Mouse (Mus musculus) limb, embryonic 12.5 days (tissue): ENCODE measurements around the gene Zcchc3. TPM values are rescaled to one million over a fixed set of nuclear protein-coding genes. Genes with fewer than 3 reads are reported as not detected.

Source experiments
- ATAC-seq: fragments of 200-750 bp; cut with Nextera tagmentation; 2 replicates; pipeline ENCODE4 v1.8.0; 2017; ENCODE audit warnings: low read depth, moderate TSS enrichment; ENCODE audit not compliant: insufficient number of reproducible peaks, insufficient read depth, low FRiP score, low TSS enrichment
- H3K27ac ChIP-seq: fragments of 300-500 bp; sonication (generic); 2 replicates; pipeline ENCODE4 v1.5.1; 2016; ENCODE audit warnings: mild to moderate bottlenecking, moderate library complexity
- H3K27me3 ChIP-seq: fragments of 300-500 bp; sonication (generic); 2 replicates; pipeline ENCODE4 v1.6.1; 2016; ENCODE audit warnings: mild to moderate bottlenecking, moderate library complexity
- H3K36me3 ChIP-seq: fragments of 300-500 bp; sonication (generic); 2 replicates; pipeline ENCODE4 v1.6.1; 2016; ENCODE audit warnings: mild to moderate bottlenecking, moderate library complexity
- H3K4me1 ChIP-seq: fragments of 300-500 bp; sonication (generic); replicated peaks from 2 replicates; pipeline ENCODE4 v1.6.1; 2016
- H3K4me2 ChIP-seq: fragments of 300-500 bp; sonication (generic); 2 replicates; pipeline ENCODE4 v1.6.1; 2016; ENCODE audit warnings: mild to moderate bottlenecking, moderate library complexity
- H3K4me3 ChIP-seq: fragments of 300-500 bp; sonication (generic); replicated peaks from 2 replicates; pipeline ENCODE4 v1.5.1; 2016; ENCODE audit warnings: mild to moderate bottlenecking
- H3K9ac ChIP-seq: fragments of 300-500 bp; sonication (generic); replicated peaks from 2 replicates; pipeline ENCODE4 v1.6.1; 2016; ENCODE audit warnings: mild to moderate bottlenecking, moderate library complexity
- H3K9me3 ChIP-seq: fragments of 300-500 bp; sonication (generic); 2 replicates; pipeline ENCODE4 v1.6.1; 2016; ENCODE audit warnings: mild to moderate bottlenecking, moderate library complexity
- WGBS: fragments of 180-500 bp; shearing (Covaris S2); methylation state at CpG from one replicate; pipeline ENCODE4 v1.1.7; 2016; 5-methylcytosine and 5-hydroxymethylcytosine counted together
- polyA plus RNA-seq: library from polyadenylated mRNA; unstranded; fragments of >200 nt; fragmentation: Nextera tagmentation; extraction: Ambion mirVana; gene quantifications from 2 replicates; pipeline ENCODE4 v1.2.1, GENCODE M21; 2016

Gene Zcchc3
- polyA plus RNA-seq, 1 experiment from 2014 or later = 76.6 TPM

GRCm38 (mm10) chr2:152406126-152406525 lies 8.7 kb downstream of the Zcchc3 start:
- H3K27ac ChIP-seq = peak overlapping the region; percentile 64
- H3K27me3 ChIP-seq = no peaks in the 10 kb centered on the region
- 0 out of 2 replicates have a peak overlapping the region, but pooled peaks have one; percentile 23 for H3K9ac ChIP-seq
- H3K4me3 ChIP-seq = peak overlapping the region; percentile 34
- peak overlapping the region; percentile 62 for H3K4me2 ChIP-seq
- 0% methylated on average over 19 of the region's 19 CpGs for WGBS
- peak; percentile 88 for ATAC-seq
- peaks cover 33% of the 10 kb centered on the region for H3K4me1 ChIP-seq
- no peaks in the 10 kb centered on the region for H3K36me3 ChIP-seq
- H3K9me3 ChIP-seq = no peaks in the 10 kb centered on the region

- peak overlapping the region; percentile 96 for H3K4me2 ChIP-seq
- H3K4me3 ChIP-seq = peak overlapping the region; percentile 96
- peak overlapping the region; percentile 62 for H3K9ac ChIP-seq
- H3K36me3 ChIP-seq = peaks cover 10% of the 10 kb centered on the region
- no peak for ATAC-seq
- H3K4me1 ChIP-seq = peaks cover 27% of the 10 kb centered on the region
- H3K9me3 ChIP-seq = no peaks in the 10 kb centered on the region
- peak overlapping the region; percentile 99 for H3K27ac ChIP-seq
- WGBS = 1% methylated on average over 13 of the region's 13 CpGs
- no peaks in the 10 kb centered on the region for H3K27me3 ChIP-seq
These were observed 15.7 kb downstream of the Zcchc3 start for GRCm38 (mm10) chr2:152399122-152399542.

GRCm38 (mm10) chr2:152398691-152399090 lies 16.1 kb downstream of the Zcchc3 start:
- Histone ChIP-seq H3K36me3 (peaks cover 14% of the 10 kb centered on the region), H3K9me3 (no peaks in the 10 kb centered on the region), H3K9ac (peak overlapping the region; percentile 98), H3K4me2 (peak overlapping the region; percentile 96), H3K27ac (peak overlapping the region; percentile 99), H3K4me3 (peak overlapping the region; percentile 96), H3K4me1 (peaks cover 32% of the 10 kb centered on the region), H3K27me3 (no peaks in the 10 kb centered on the region)
- ATAC-seq = peak; percentile 82
- WGBS = under 1% methylated on average over 38 of the region's 38 CpGs

GRCm38 (mm10) chr2:152397680-152398435 lies 17.0 kb downstream of the Zcchc3 start, which contains the start of gene Sox12:
TSS of gene Sox12 (minus strand) at chr2:152398063.
- no peaks in the 10 kb centered on the region for H3K27me3 ChIP-seq
- WGBS = under 1% methylated on average over 69 of the region's 104 CpGs
- H3K27ac ChIP-seq = peak within 1 kb of the TSS; percentile 99
- H3K9me3 ChIP-seq = no peaks in the 10 kb centered on the region
- peak within 1 kb of the TSS; percentile 98 for H3K9ac ChIP-seq
- peak within 1 kb of the TSS; percentile 96 for H3K4me3 ChIP-seq
- ATAC-seq = peak; percentile 54
- H3K4me2 ChIP-seq = peak within 1 kb of the TSS; percentile 96
- H3K36me3 ChIP-seq = peaks cover 21% of the 10 kb centered on the region
- peaks cover 38% of the 10 kb centered on the region for H3K4me1 ChIP-seq

- ATAC-seq = no peak
- Histone ChIP-seq H3K9ac (peak overlapping the region; percentile 98), H3K27ac (peak overlapping the region; percentile 99), H3K4me1 (peaks cover 38% of the 10 kb centered on the region), H3K27me3 (no peaks in the 10 kb centered on the region), H3K9me3 (no peaks in the 10 kb centered on the region), H3K4me3 (peak overlapping the region; percentile 96), H3K4me2 (peak overlapping the region; percentile 96), H3K36me3 (peaks cover 21% of the 10 kb centered on the region)
- WGBS = under 1% methylated on average over 68 of the region's 77 CpGs
These were observed 17.7 kb downstream of the Zcchc3 start for GRCm38 (mm10) chr2:152397004-152397589.

GRCm38 (mm10) chr2:152396110-152397003 lies 18.5 kb downstream of the Zcchc3 start:
- WGBS = under 1% methylated on average over 43 of the region's 46 CpGs
- Histone ChIP-seq H3K4me2 (peak overlapping the region; percentile 96), H3K4me1 (peaks cover 38% of the 10 kb centered on the region)

GRCm38 (mm10) chr2:152395271-152395920 lies 19.4 kb downstream of the Zcchc3 start:
- Histone ChIP-seq H3K9me3 (no peaks in the 10 kb centered on the region), H3K4me3 (peak overlapping the region; percentile 96), H3K36me3 (peaks cover 21% of the 10 kb centered on the region), H3K27ac (peak overlapping the region; percentile 99; the same call in 1 of the 2 replicates), H3K4me2 (peak overlapping the region; percentile 96), H3K27me3 (no peaks in the 10 kb centered on the region), H3K9ac (peak overlapping the region; percentile 98), H3K4me1 (peaks cover 36% of the 10 kb centered on the region)
- WGBS = 18% methylated on average over 13 of the region's 13 CpGs
- no peak for ATAC-seq

More at GRCm38 (mm10) chr2:152396110-152397003, 18.5 kb downstream of the Zcchc3 start:
- ATAC-seq = peak; percentile 58
- Histone ChIP-seq H3K9ac (peak overlapping the region; percentile 98), H3K4me3 (peak overlapping the region; percentile 96), H3K36me3 (peaks cover 21% of the 10 kb centered on the region), H3K27me3 (no peaks in the 10 kb centered on the region), H3K27ac (peak overlapping the region; percentile 99), H3K9me3 (no peaks in the 10 kb centered on the region)

GRCm38 (mm10) chr2:152393225-152394017 lies 21.4 kb downstream of the Zcchc3 start:
- Histone ChIP-seq H3K9ac (no peak overlapping the region), H3K27me3 (no peaks in the 10 kb centered on the region), H3K4me3 (peak overlapping the region; percentile 96), H3K36me3 (peaks cover 21% of the 10 kb centered on the region), H3K4me1 (peaks cover 26% of the 10 kb centered on the region), H3K9me3 (no peaks in the 10 kb centered on the region), H3K4me2 (peak overlapping the region; percentile 96), H3K27ac (peak overlapping the region; percentile 45; the same call in 1 of the 2 replicates)
- 45% methylated on average over 9 of the region's 9 CpGs for WGBS
- no peak for ATAC-seq

GRCm38 (mm10) chr2:152392786-152393185 lies 22.0 kb downstream of the Zcchc3 start:
- Histone ChIP-seq H3K36me3 (peaks cover 21% of the 10 kb centered on the region), H3K27me3 (no peaks in the 10 kb centered on the region), H3K4me1 (peaks cover 26% of the 10 kb centered on the region), H3K9ac (no peak overlapping the region), H3K4me2 (no peak overlapping the region), H3K9me3 (no peaks in the 10 kb centered on the region), H3K4me3 (no peak overlapping the region), H3K27ac (no peak overlapping the region)
- no peak for ATAC-seq
- WGBS = 28% methylated on average over 3 of the region's 3 CpGs

GRCm38 (mm10) chr2:152384191-152384590 lies 30.6 kb downstream of the Zcchc3 start:
- H3K36me3 ChIP-seq = no peaks in the 10 kb centered on the region
- no peak overlapping the region for H3K4me2 ChIP-seq
- no peak overlapping the region for H3K4me3 ChIP-seq
- WGBS = 85% methylated on average over 4 of the region's 4 CpGs
- no peaks in the 10 kb centered on the region for H3K9me3 ChIP-seq
- H3K9ac ChIP-seq = no peak overlapping the region
- no peak for ATAC-seq
- H3K4me1 ChIP-seq = no peaks in the 10 kb centered on the region
- H3K27ac ChIP-seq = no peak overlapping the region
- H3K27me3 ChIP-seq = no peaks in the 10 kb centered on the region
